Mouse (Mus musculus) MEL (cell line): ENCODE data around the gene Ndufs4.

Experiments used
- CTCF ChIP-seq, 3 experiments: IDR thresholded peaks in 2 of 3; conservative IDR thresholded peaks in 1 of 3; 2 replicates each; pipeline ENCODE4 v1.5.1; 2011 to 2012; ENCODE audit warnings: low read length in 3 of 3, low read depth in 2 of 3, mild to moderate bottlenecking in 2 of 3, improper control_type of control experiment in 1 of 3, inconsistent platforms in 1 of 3, mixed read lengths in 1 of 3, moderate library complexity in 1 of 3; ENCODE audit not compliant: control insufficient read depth in 1 of 3, insufficient read depth in 1 of 3, poor library complexity in 1 of 3, severe bottlenecking in 1 of 3
- ELF1 ChIP-seq: IDR thresholded peaks from 2 replicates; pipeline ENCODE4 v1.6.1; 2014; ENCODE audit warnings: low read depth, mild to moderate bottlenecking, inconsistent platforms, low read length, improper control_type of control experiment, moderate library complexity
- EP300 ChIP-seq, 2 experiments: IDR thresholded peaks; 2 replicates each; pipeline ENCODE4 v1.6.1; 2011; ENCODE audit warnings: improper control_type of control experiment in 2 of 2, low read length in 2 of 2, low read depth in 1 of 2, mild to moderate bottlenecking in 1 of 2
- ETS1 ChIP-seq: IDR thresholded peaks from 2 replicates; pipeline ENCODE4 v1.6.1; 2012; ENCODE audit warnings: low read depth, mild to moderate bottlenecking, inconsistent platforms, low read length, improper control_type of control experiment, moderate library complexity
- GATA1 ChIP-seq: IDR thresholded peaks from 2 replicates; pipeline ENCODE4 v1.6.1; 2011; ENCODE audit warnings: low read depth, low read length, improper control_type of control experiment
- JUND ChIP-seq: IDR thresholded peaks from 2 replicates; pipeline ENCODE4 v1.6.1; 2011; ENCODE audit warnings: low read depth, mild to moderate bottlenecking, improper control_type of control experiment, low read length
- KAT2A ChIP-seq: conservative IDR thresholded peaks from 2 replicates; pipeline ENCODE4 v1.6.1; 2012; ENCODE audit warnings: low read depth, low read length, improper control_type of control experiment, inconsistent platforms
- MAX ChIP-seq: IDR thresholded peaks from 2 replicates; pipeline ENCODE4 v1.6.1; 2011; ENCODE audit warnings: low read length, improper control_type of control experiment
- POLR2A ChIP-seq, 2 experiments: IDR thresholded peaks; 2 replicates each; pipeline ENCODE4 v1.6.1; 2011 to 2012; ENCODE audit warnings: low read length in 2 of 2, mild to moderate bottlenecking in 2 of 2, control low read depth in 1 of 2, improper control_type of control experiment in 1 of 2, low read depth in 1 of 2, moderate library complexity in 1 of 2; ENCODE audit not compliant: control insufficient read depth in 1 of 2, insufficient read depth in 1 of 2, poor library complexity in 1 of 2
- TAL1 ChIP-seq: IDR thresholded peaks from 2 replicates; pipeline ENCODE4 v1.6.1; 2012; ENCODE audit warnings: mild to moderate bottlenecking, inconsistent platforms, low read length, moderate library complexity, mixed read lengths
- TCF12 ChIP-seq: IDR thresholded peaks from 2 replicates; pipeline ENCODE4 v1.6.1; 2014; ENCODE audit warnings: low read depth, mild to moderate bottlenecking, inconsistent platforms, low read length, improper control_type of control experiment, moderate library complexity
- ZNF384 ChIP-seq: IDR thresholded peaks from 2 replicates; pipeline ENCODE4 v1.6.1; 2012; ENCODE audit warnings: low read depth, mild to moderate bottlenecking, inconsistent platforms, low read length, improper control_type of control experiment

- no peak for TF ChIP-seq CTCF (IDR thresholded peaks at IDR 0.05 in 2 of 3, conservative IDR thresholded peaks at IDR 0.05 in 1 of 3; ENCODE audit: control insufficient read depth in 1 of 3, insufficient read depth in 1 of 3, low read depth in 2 of 3, low read length in 3 of 3, poor library complexity in 1 of 3, severe bottlenecking in 1 of 3)
- TF ChIP-seq ETS1: no peak
- no peak for TF ChIP-seq POLR2A (IDR thresholded peaks at IDR 0.05; ENCODE audit: control insufficient read depth in 1 of 2, insufficient read depth in 1 of 2, low read depth in 1 of 2, low read length in 2 of 2, poor library complexity in 1 of 2)
- no peak for TF ChIP-seq GATA1
- TF ChIP-seq EP300 (IDR thresholded peaks at IDR 0.05; ENCODE audit: low read depth in 1 of 2, low read length in 2 of 2): no peak
- no peak for TF ChIP-seq MAX
- no peak for TF ChIP-seq ELF1
- TF ChIP-seq ZNF384: no peak
- TF ChIP-seq KAT2A: no peak
- no peak for TF ChIP-seq JUND
- TF ChIP-seq TCF12: no peak
- TF ChIP-seq TAL1: no peak
These were observed 18.4 kb upstream of the Ndufs4 start for GRCm38 (mm10) chr13:114406424-114406823.
